8 mouse cellular contexts compared by ENCODE assay signal in the genomic region with DNA sequence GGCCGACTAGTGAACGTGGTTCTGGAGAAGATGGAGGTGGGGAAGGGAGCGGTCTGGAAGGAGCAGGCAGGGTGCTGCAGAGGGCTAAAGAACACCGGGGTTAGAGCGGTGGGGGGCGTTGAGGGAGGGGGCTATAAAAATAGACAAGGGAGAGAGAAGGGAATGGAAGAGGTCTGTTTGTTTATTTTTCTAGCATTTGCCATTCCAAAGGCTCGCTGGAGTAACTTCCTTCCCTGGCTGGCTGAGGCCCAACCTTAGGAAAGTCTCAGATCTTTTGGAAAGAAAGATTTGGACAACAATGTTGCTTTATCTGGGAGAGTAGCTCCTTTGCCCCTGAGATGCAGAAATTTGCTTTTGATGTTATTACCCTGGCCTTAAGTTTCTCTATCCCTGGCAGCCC. TPM values are rescaled to one million over a fixed set of nuclear protein-coding genes. Genes with fewer than 3 reads are reported as not detected.
DNase-seq lines count a peak whose midpoint lies in the region; ATAC-seq lines count a peak whose summit lies in the region.

No protein-coding gene starts in this region.

- H3K4me1 ChIP-seq in limb, embryonic 11.5 days (ENCODE audit: control insufficient read depth, insufficient read depth, low read length): peaks cover 13% of the 10 kb centered on the region; the same call in 1 of the 2 replicates
- H3K4me1 ChIP-seq in limb, embryonic 10.5 days: peaks cover 25% of the 10 kb centered on the region
- H3K4me1 ChIP-seq in hindbrain, embryonic 10.5 days (replicated peaks): peaks cover 54% of the 10 kb centered on the region
- H3K4me1 ChIP-seq in liver, embryonic 16.5 days (ENCODE audit: control insufficient read depth, low read depth, low read length): peaks cover 15% of the 10 kb centered on the region
- peaks cover 22% of the 10 kb centered on the region for H3K4me1 ChIP-seq in stomach, embryonic 15.5 days

- no peak overlapping the region for H3K4me3 ChIP-seq in limb, embryonic 11.5 days (ENCODE audit: low read depth, low read length)
- no peak overlapping the region for H3K4me3 ChIP-seq in limb, embryonic 10.5 days
- no peak overlapping the region for H3K4me3 ChIP-seq in hindbrain, embryonic 10.5 days
- no peak overlapping the region for H3K4me3 ChIP-seq in liver, embryonic 16.5 days (ENCODE audit: low read depth, low read length)
- no peak overlapping the region for H3K4me3 ChIP-seq in stomach, embryonic 15.5 days (replicated peaks)

- 0 out of 2 replicates have a peak overlapping the region, but pooled peaks have one; percentile 4 for H3K9ac ChIP-seq in limb, embryonic 11.5 days (ENCODE audit: low read length)
- no peak overlapping the region for H3K9ac ChIP-seq in liver, embryonic 16.5 days (ENCODE audit: low read depth, low read length)
- H3K9ac ChIP-seq in stomach, embryonic 15.5 days: no peak overlapping the region

- H3K36me3 ChIP-seq in limb, embryonic 11.5 days (ENCODE audit: control insufficient read depth, insufficient read depth, low read length): no peaks in the 10 kb centered on the region
- no peaks in the 10 kb centered on the region for H3K36me3 ChIP-seq in limb, embryonic 10.5 days
- no peaks in the 10 kb centered on the region for H3K36me3 ChIP-seq in hindbrain, embryonic 10.5 days
- no peaks in the 10 kb centered on the region for H3K36me3 ChIP-seq in liver, embryonic 16.5 days (ENCODE audit: control insufficient read depth, insufficient read depth)
- no peaks in the 10 kb centered on the region for H3K36me3 ChIP-seq in stomach, embryonic 15.5 days

- H3K9me3 ChIP-seq in limb, embryonic 11.5 days (ENCODE audit: control insufficient read depth, low read length): no peaks in the 10 kb centered on the region
- no peaks in the 10 kb centered on the region for H3K9me3 ChIP-seq in limb, embryonic 10.5 days (replicated peaks)
- H3K9me3 ChIP-seq in hindbrain, embryonic 10.5 days: no peaks in the 10 kb centered on the region
- no peaks in the 10 kb centered on the region for H3K9me3 ChIP-seq in liver, embryonic 16.5 days (replicated peaks; ENCODE audit: control insufficient read depth, low read length)
- no peaks in the 10 kb centered on the region for H3K9me3 ChIP-seq in stomach, embryonic 15.5 days

- H3K4me2 ChIP-seq in limb, embryonic 11.5 days (ENCODE audit: low read depth, severe bottlenecking): no peak overlapping the region
- no peak overlapping the region for H3K4me2 ChIP-seq in liver, embryonic 16.5 days (ENCODE audit: low read depth, low read length)
- H3K4me2 ChIP-seq in stomach, embryonic 15.5 days: peak overlapping the region; percentile 38

- DNase-seq in limb, embryonic 11.5 days (ENCODE audit: low spot score): no peak
- DNase-seq in limb, embryonic 10.5 days (ENCODE audit: low spot score): no peak
- DNase-seq in hindbrain, embryonic 10.5 days (ENCODE audit: low spot score): no peak
- DNase-seq in gastrocnemius, adult 8-10 months (ENCODE audit: low spot score in 2 of 2): no peak
- DNase-seq in layer of hippocampus, adult 18-20 months (ENCODE audit: low spot score in 2 of 2): no peak

- ATAC-seq in limb, embryonic 11.5 days (ENCODE audit: insufficient number of reproducible peaks, low FRiP score, low TSS enrichment, low read depth): no peak
- no peak for ATAC-seq in liver, embryonic 16.5 days (ENCODE audit: low read depth)
- ATAC-seq in stomach, embryonic 15.5 days (ENCODE audit: insufficient read depth, low FRiP score, low read depth): no peak
- ATAC-seq in cerebellum, adult (ENCODE audit: insufficient number of reproducible peaks, low FRiP score, low TSS enrichment): no peak

- no peaks in the 10 kb centered on the region for H3K27me3 ChIP-seq in limb, embryonic 11.5 days (ENCODE audit: control insufficient read depth, insufficient read depth, low read length)
- H3K27me3 ChIP-seq in limb, embryonic 10.5 days (ENCODE audit: low read depth, poor library complexity, severe bottlenecking): peaks cover 30% of the 10 kb centered on the region
- peaks cover 32% of the 10 kb centered on the region; the same call in 1 of the 2 replicates for H3K27me3 ChIP-seq in hindbrain, embryonic 10.5 days (ENCODE audit: insufficient read depth, poor library complexity, severe bottlenecking)
- H3K27me3 ChIP-seq in liver, embryonic 16.5 days (ENCODE audit: control insufficient read depth, insufficient read depth, low read depth, low read length): no peaks in the 10 kb centered on the region
- no peaks in the 10 kb centered on the region for H3K27me3 ChIP-seq in stomach, embryonic 15.5 days (replicated peaks)

- peak overlapping the region; percentile 10; the same call in 1 of the 2 replicates for H3K27ac ChIP-seq in limb, embryonic 11.5 days (replicated peaks; ENCODE audit: low read depth, low read length)
- H3K27ac ChIP-seq in limb, embryonic 10.5 days: no peak overlapping the region
- peak overlapping the region; percentile 57 for H3K27ac ChIP-seq in hindbrain, embryonic 10.5 days
- H3K27ac ChIP-seq in liver, embryonic 16.5 days (ENCODE audit: low read length): peak overlapping the region; percentile 41
- peak overlapping the region; percentile 94 for H3K27ac ChIP-seq in stomach, embryonic 15.5 days

- 20% methylated on average over 7 of the region's 7 CpGs for WGBS in limb, embryonic 11.5 days
- WGBS in limb, embryonic 10.5 days: 15% methylated on average over 7 of the region's 7 CpGs
- WGBS in hindbrain, embryonic 10.5 days: 37% methylated on average over 7 of the region's 7 CpGs
- WGBS in liver, embryonic 16.5 days (ENCODE audit: insufficient replicate concordance): 56% methylated on average over 7 of the region's 7 CpGs
- 26% methylated on average over 7 of the region's 7 CpGs for WGBS in stomach, embryonic 15.5 days

RNA-seq across cellular contexts. Expression of a gene that starts 21.6 kb away (rescaled TPM):
- 0.26 and 0.31 TPM in 2 replicates for polyA plus RNA-seq in limb, embryonic 11.5 days (2014; fragmentation: Nextera tagmentation; extraction: Ambion mirVana)
- polyA plus RNA-seq in limb, embryonic 10.5 days (2016; fragmentation: Nextera tagmentation; extraction: Ambion mirVana): 0.21 and 0.29 TPM in 2 replicates
- polyA plus RNA-seq in hindbrain, embryonic 10.5 days (2016; fragmentation: Nextera tagmentation; extraction: Ambion mirVana): 1.0 and 1.9 TPM in 2 replicates
- 6.0 and 7.1 TPM in 2 replicates for polyA plus RNA-seq in liver, embryonic 16.5 days (2015; fragmentation: Nextera tagmentation; extraction: Ambion mirVana)
- 1.8 and 1.9 TPM in 2 replicates for polyA plus RNA-seq in stomach, embryonic 15.5 days (2015; fragmentation: Nextera tagmentation; extraction: Ambion mirVana)
- 10 to 100 TPM in 2 of 4 experiments, 1 to 10 TPM in 2; 8.4 to 14.1 (median 10.2) TPM for total RNA-seq in gastrocnemius, adult 8-10 months (2022)
- 100 to 1,000 TPM in 1 of 2 experiments, 10 to 100 TPM in 1; 96.0 to 105 TPM for total RNA-seq in layer of hippocampus, adult 18-20 months (2021)
